Mouse (Mus musculus) gastrocnemius, postnatal 4 days (tissue): ENCODE results near the gene Izumo4. TPM values are rescaled to one million over a fixed set of nuclear protein-coding genes. Genes with fewer than 3 reads are reported as not detected.

Experiments
- DNase-seq, 2 experiments: peaks; one replicate each; pipeline ENCODE4 v3.0.0; 2021 to 2022; ENCODE audit warnings: low spot score in 2 of 2, mixed read lengths in 2 of 2
- total RNA-seq, 2 experiments: library from RNA; stranded (reverse); gene quantifications; 2 replicates each; pipeline ENCODE4 v1.2.3; 2021

Izumo4 gene
- total RNA-seq, 2 experiments from 2014 or later, result 8.3 to 8.4 TPM

GRCm38 (mm10) chr10:80684984-80685383, 17.0 kb upstream of the Izumo4 start:
- DNase-seq, result no peak

- DNase-seq, result no peak
Observed at GRCm38 (mm10) chr10:80686617-80687016, 15.4 kb upstream of the Izumo4 start.

- DNase-seq, result peak in 1 of 2 experiments; percentile 66
Observed at GRCm38 (mm10) chr10:80687850-80688249, 14.1 kb upstream of the Izumo4 start.

GRCm38 (mm10) chr10:80692249-80693165, 9.5 kb upstream of the Izumo4 start:
- no peak for DNase-seq

- no peak for DNase-seq
Observed at GRCm38 (mm10) chr10:80693401-80694045, 8.5 kb upstream of the Izumo4 start.

GRCm38 (mm10) chr10:80694159-80694938, 7.6 kb upstream of the Izumo4 start:
- DNase-seq, result no peak

GRCm38 (mm10) chr10:80695186-80695585, 6.8 kb upstream of the Izumo4 start:
- no peak for DNase-seq

GRCm38 (mm10) chr10:80695801-80696501, 6.0 kb upstream of the Izumo4 start:
- no peak for DNase-seq

- no peak for DNase-seq
Observed at GRCm38 (mm10) chr10:80696502-80697392, 5.2 kb upstream of the Izumo4 start.

- no peak for DNase-seq
Observed at GRCm38 (mm10) chr10:80697393-80697787, 4.6 kb upstream of the Izumo4 start.

GRCm38 (mm10) chr10:80697812-80698211, 4.2 kb upstream of the Izumo4 start:
- DNase-seq, result no peak

GRCm38 (mm10) chr10:80698605-80699004, 3.4 kb upstream of the Izumo4 start:
- no peak for DNase-seq

GRCm38 (mm10) chr10:80700038-80700504, 1.9 kb upstream of the Izumo4 start:
- DNase-seq, result no peak

- DNase-seq, result no peak
Observed at GRCm38 (mm10) chr10:80700732-80701131, 1.3 kb upstream of the Izumo4 start.

GRCm38 (mm10) chr10:80702536-80703390, 779 bp downstream of the Izumo4 start:
- DNase-seq, result peak; percentile 89 to 96

- no peak for DNase-seq
Observed at GRCm38 (mm10) chr10:80703643-80704042, 1.7 kb downstream of the Izumo4 start.

GRCm38 (mm10) chr10:80704418-80704817, 2.4 kb downstream of the Izumo4 start:
- DNase-seq, result no peak

- DNase-seq, result no peak
Observed at GRCm38 (mm10) chr10:80705033-80705432, 3.0 kb downstream of the Izumo4 start.

GRCm38 (mm10) chr10:80705479-80705878, 3.5 kb downstream of the Izumo4 start:
- no peak for DNase-seq
